Mouse (Mus musculus): ENCODE measurements around the gene Abca8b. TPM values are rescaled to one million over a fixed set of nuclear protein-coding genes. Genes with fewer than 3 reads are reported as not detected.
"Not testable (repeated sequence)": the region's sequence is repeated elsewhere in the genome, so short reads cannot be mapped to it uniquely, and the experiment has no call there.

The Abca8b gene
- 0.37 and 0.38 TPM in 2 replicates for polyA plus RNA-seq (2016; fragmentation: Nextera tagmentation; extraction: Ambion mirVana)

- Histone ChIP-seq H3K27ac (replicated peaks) (peak within 1 kb of the TSS; percentile 79), H3K36me3 (replicated peaks) (no peaks in the 10 kb centered on the region), H3K4me1 (peaks cover 22% of the 10 kb centered on the region), H3K4me3 (peak within 1 kb of the TSS; percentile 52), H3K9me3 (no peaks in the 10 kb centered on the region), H3K27me3 (replicated peaks; ENCODE audit: low read depth, poor library complexity, severe bottlenecking) (no peaks in the 10 kb centered on the region)
- WGBS: under 1% methylated on average over 15 of the region's 15 CpGs
- peak; percentile 88 for DNase-seq (ENCODE audit: low spot score)
These were observed at the start of gene Abca8b for GRCm38 (mm10) chr11:109995624-109996023. Gene Abca8b (minus strand): TSS chr11:109995845.

DNA sequence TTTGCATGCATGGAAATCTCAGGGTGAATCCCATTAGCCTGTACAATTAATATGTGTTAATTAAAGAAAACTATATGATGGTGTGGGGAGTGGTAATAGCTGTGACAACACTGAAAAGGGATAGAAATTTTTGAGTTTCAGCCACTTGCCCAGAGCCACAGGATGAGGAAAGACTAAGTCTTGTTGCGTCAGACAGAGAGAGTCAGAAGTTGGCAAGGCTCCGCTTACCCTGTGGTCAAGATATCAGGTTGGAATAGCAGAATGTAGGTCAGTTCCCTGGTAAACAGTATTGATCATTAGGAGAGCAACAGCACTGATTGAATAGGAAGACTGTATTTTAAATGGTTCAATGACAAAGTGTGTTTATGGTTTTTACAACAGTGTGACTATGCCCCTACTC, 42.1 kb upstream of the Abca8b start:
- DNase-seq (ENCODE audit: low spot score): no peak
- Histone ChIP-seq H3K9me3 (no peaks in the 10 kb centered on the region), H3K36me3 (replicated peaks) (no peaks in the 10 kb centered on the region), H3K27me3 (replicated peaks; ENCODE audit: low read depth, poor library complexity, severe bottlenecking) (no peaks in the 10 kb centered on the region), H3K4me3 (no peak overlapping the region), H3K27ac (replicated peaks) (no peak overlapping the region), H3K4me1 (no peaks in the 10 kb centered on the region)
- 89% methylated on average over 2 of the region's 2 CpGs for WGBS

GRCm38 (mm10) chr11:110028913-110029695, 33.5 kb upstream of the Abca8b start:
- Histone ChIP-seq H3K4me1 (no peaks in the 10 kb centered on the region), H3K27me3 (replicated peaks; ENCODE audit: low read depth, poor library complexity, severe bottlenecking) (no peaks in the 10 kb centered on the region), H3K36me3 (replicated peaks) (no peaks in the 10 kb centered on the region), H3K9me3 (no peaks in the 10 kb centered on the region), H3K4me3 (no peak overlapping the region), H3K27ac (replicated peaks) (no peak overlapping the region)
- WGBS: 72% methylated on average over 7 of the region's 7 CpGs
- DNase-seq (ENCODE audit: low spot score): no peak

DNA sequence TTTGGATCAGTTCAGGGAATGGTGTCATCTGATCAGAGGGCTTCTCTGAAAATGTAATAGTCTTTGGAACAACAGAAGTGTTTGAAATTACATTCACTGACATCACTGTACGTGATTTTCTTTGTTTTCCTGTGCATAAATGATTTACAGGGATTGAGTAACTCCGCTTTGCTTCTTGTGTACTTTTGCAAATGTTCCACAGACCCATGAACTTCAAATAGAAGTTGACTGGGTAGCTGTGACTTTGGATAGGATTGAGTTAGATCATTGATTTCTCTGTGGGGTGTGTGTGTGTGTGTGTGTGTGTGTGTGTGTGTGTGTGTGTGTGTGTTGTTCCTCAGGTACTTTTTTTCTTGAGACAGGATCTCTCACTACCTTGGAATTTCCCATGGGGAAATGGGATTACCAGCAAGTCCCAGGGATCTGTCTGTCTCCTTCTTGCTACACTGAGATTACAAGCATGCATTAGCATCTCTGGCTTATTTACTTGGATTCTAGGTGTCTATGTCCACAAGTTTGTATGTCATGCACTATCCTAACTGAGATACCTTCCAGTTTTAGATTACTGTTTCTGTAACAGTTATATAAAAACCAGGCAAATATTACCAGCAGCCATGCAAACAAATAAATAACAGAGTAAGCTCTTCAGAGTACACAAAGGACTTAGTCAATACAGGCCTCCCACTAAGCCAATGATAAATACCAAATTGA, 15.3 kb upstream of the Abca8b start:
- no peak for DNase-seq (ENCODE audit: low spot score)
- H3K4me3 ChIP-seq: no peak overlapping the region
- no peak overlapping the region for H3K27ac ChIP-seq (replicated peaks)
- H3K9me3 ChIP-seq: no peaks in the 10 kb centered on the region
- H3K36me3 ChIP-seq (replicated peaks): no peaks in the 10 kb centered on the region
- 87% methylated on average over 2 of the region's 2 CpGs for WGBS
- H3K27me3 ChIP-seq (replicated peaks; ENCODE audit: low read depth, poor library complexity, severe bottlenecking): no peaks in the 10 kb centered on the region
- H3K4me1 ChIP-seq: no peaks in the 10 kb centered on the region

GRCm38 (mm10) chr11:109995013-109995412, 632 bp downstream of the Abca8b start:
- no peaks in the 10 kb centered on the region for H3K27me3 ChIP-seq (replicated peaks; ENCODE audit: low read depth, poor library complexity, severe bottlenecking)
- H3K27ac ChIP-seq (replicated peaks): peak overlapping the region; percentile 35
- H3K4me1 ChIP-seq: peaks cover 22% of the 10 kb centered on the region
- H3K4me3 ChIP-seq: peak overlapping the region; percentile 52
- no peaks in the 10 kb centered on the region for H3K36me3 ChIP-seq (replicated peaks)
- H3K9me3 ChIP-seq: no peaks in the 10 kb centered on the region
- peak; percentile 15 for DNase-seq (ENCODE audit: low spot score)
- 12% methylated on average over 3 of the region's 3 CpGs for WGBS

- 54% methylated on average over 6 of the region's 6 CpGs for WGBS
- H3K27ac ChIP-seq (replicated peaks): peak overlapping the region; percentile 35; the same call in 1 of the 2 replicates
- H3K4me1 ChIP-seq: peaks cover 22% of the 10 kb centered on the region
- no peaks in the 10 kb centered on the region for H3K27me3 ChIP-seq (replicated peaks; ENCODE audit: low read depth, poor library complexity, severe bottlenecking)
- no peak overlapping the region for H3K4me3 ChIP-seq
- H3K9me3 ChIP-seq: no peaks in the 10 kb centered on the region
- H3K36me3 ChIP-seq (replicated peaks): no peaks in the 10 kb centered on the region
- no peak for DNase-seq (ENCODE audit: low spot score)
These were observed 1.6 kb downstream of the Abca8b start for GRCm38 (mm10) chr11:109994014-109994413.

DNA sequence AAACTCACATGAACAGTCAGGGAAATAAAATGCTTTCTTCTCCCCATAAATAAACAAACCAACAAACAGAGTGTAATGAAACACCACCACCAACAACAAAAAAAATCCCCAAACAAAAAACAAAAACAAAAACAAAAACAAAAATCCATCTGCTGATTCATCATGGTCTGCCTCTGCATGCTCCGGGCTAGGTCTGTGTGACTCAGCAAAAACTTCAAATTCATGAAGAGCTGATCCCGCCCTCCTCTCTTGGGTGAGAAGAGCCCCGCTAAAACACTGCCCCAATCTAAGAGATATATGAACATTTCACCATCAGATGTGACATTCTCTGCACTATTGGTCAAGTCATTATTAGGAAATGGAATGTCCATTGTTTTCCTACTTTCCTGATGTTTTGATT, 4.4 kb downstream of the Abca8b start:
- 83% methylated on average over 3 of the region's 3 CpGs for WGBS
- Histone ChIP-seq H3K27ac (replicated peaks) (no peak overlapping the region), H3K36me3 (replicated peaks) (no peaks in the 10 kb centered on the region), H3K4me1 (peaks cover 32% of the 10 kb centered on the region), H3K9me3 (no peaks in the 10 kb centered on the region), H3K27me3 (replicated peaks; ENCODE audit: low read depth, poor library complexity, severe bottlenecking) (no peaks in the 10 kb centered on the region), H3K4me3 (no peak overlapping the region)
- DNase-seq (ENCODE audit: low spot score): no peak

DNA sequence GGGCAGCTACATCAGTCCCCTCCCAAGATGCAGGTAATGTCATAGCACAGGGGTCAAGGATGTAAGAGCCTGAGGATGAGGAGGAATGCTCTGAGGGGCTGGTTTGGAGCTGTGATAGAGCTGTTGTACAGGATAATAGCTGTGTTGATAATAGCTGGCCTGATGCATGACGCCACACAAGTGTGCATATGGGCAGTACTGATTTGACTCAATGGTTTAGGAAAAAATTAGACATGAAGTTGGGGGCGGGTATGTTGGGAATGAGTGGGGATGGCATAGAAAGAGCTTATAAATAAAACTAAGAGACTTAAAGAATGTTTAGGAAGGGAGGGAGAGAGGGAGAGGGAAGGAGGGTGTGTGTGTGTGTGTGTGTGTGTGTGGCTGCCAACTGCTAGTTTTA, 5.4 kb downstream of the Abca8b start:
- no peaks in the 10 kb centered on the region for H3K36me3 ChIP-seq (replicated peaks)
- no peak overlapping the region for H3K4me3 ChIP-seq
- no peak for DNase-seq (ENCODE audit: low spot score)
- H3K27ac ChIP-seq (replicated peaks): no peak overlapping the region
- no peaks in the 10 kb centered on the region for H3K27me3 ChIP-seq (replicated peaks; ENCODE audit: low read depth, poor library complexity, severe bottlenecking)
- 92% methylated on average over 2 of the region's 2 CpGs for WGBS
- H3K9me3 ChIP-seq: no peaks in the 10 kb centered on the region
- H3K4me1 ChIP-seq: peaks cover 24% of the 10 kb centered on the region

- Histone ChIP-seq H3K4me1 (peaks cover 10% of the 10 kb centered on the region), H3K36me3 (replicated peaks) (no peaks in the 10 kb centered on the region), H3K4me3 (no peak overlapping the region), H3K9me3 (no peaks in the 10 kb centered on the region), H3K27ac (replicated peaks) (no peak overlapping the region), H3K27me3 (replicated peaks; ENCODE audit: low read depth, poor library complexity, severe bottlenecking) (no peaks in the 10 kb centered on the region)
- WGBS: 56% methylated on average over 1 of the region's 1 CpGs
- no peak for DNase-seq (ENCODE audit: low spot score)
These were observed 7.5 kb downstream of the Abca8b start for GRCm38 (mm10) chr11:109988164-109988563.

DNA sequence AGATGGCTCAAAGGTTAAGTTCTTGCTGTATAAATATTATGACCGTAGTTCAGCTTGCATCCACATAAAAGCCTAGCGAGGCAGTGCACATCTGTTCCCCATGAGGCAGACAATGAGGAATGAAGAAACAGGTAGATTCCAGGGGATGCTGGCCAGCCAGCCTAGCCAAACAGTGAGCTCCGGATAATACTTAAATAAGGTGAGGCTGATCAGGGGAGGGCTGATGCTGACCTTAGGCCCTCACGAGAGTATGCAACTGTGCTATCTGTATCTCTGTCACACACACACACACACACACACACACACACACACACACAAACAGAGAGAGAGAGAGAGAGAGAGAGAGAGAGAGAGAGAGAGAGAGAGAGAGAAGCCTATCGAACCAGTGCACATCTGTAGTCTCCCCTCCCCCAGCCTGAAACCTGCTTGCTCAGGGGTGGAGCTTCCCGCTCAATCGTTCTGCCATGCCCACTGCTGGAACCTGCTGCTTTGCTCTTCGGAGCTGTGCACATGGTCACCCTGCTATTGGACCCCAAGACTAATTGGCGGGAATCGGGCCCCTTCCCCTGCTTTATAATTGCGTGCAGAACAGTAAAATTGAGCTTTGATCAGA, 8.1 kb downstream of the Abca8b start:
- peak; percentile 12 for DNase-seq (ENCODE audit: low spot score)
- H3K9me3 ChIP-seq; H3K4me3 ChIP-seq; H3K4me1 ChIP-seq; H3K27me3 ChIP-seq (replicated peaks; ENCODE audit: low read depth, poor library complexity, severe bottlenecking); H3K36me3 ChIP-seq (replicated peaks): not testable (repeated sequence)
- peak overlapping the region; percentile 61 for H3K27ac ChIP-seq (replicated peaks)
- 47% methylated on average over 11 of the region's 11 CpGs for whole genome bisulfite sequencing

DNA sequence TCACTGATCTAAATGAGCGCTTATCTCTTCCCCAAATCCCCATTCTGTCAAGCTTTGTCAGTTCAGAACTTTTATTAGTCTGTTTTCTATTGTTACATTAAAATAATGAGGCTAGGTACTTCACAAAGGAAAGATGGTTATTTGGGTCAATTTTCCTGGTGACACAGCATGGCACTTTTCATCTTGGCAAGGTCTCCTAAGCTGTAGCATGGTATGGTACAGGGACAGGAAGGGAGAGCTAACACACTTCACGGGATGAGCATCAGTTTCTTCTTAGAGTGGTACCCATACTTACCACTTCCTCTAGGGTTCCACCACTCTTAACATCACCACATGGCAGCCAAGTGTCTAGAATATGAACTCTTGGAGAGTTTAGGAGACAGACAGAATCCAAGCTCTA, 13.8 kb downstream of the Abca8b start:
- Histone ChIP-seq H3K27me3 (replicated peaks; ENCODE audit: low read depth, poor library complexity, severe bottlenecking) (no peaks in the 10 kb centered on the region), H3K4me3 (no peak overlapping the region), H3K27ac (replicated peaks) (no peak overlapping the region), H3K4me1 (peaks cover 2% of the 10 kb centered on the region; the same call in 1 of the 2 replicates), H3K36me3 (replicated peaks) (no peaks in the 10 kb centered on the region), H3K9me3 (no peaks in the 10 kb centered on the region)
- WGBS: 91% methylated on average over 2 of the region's 2 CpGs
- DNase-seq (ENCODE audit: low spot score): no peak

DNA sequence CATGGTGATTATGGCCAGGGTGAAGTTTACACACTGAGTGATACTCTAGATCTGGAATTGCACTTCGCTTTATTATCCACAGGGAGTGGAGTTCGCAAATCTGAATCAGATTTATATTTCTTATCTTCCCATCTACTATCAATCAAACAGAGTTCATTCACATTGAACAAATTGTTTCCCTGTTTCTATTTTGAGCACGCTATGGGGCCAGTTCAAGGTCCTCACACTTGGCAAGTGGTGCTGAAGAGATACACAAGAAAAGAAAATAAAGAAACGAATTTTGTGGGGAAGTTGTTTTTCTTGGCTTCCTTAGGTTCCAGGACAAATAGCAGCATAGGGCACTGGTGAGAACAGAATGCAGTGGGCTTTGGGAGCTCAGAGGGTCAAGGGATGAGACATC, 25.1 kb downstream of the Abca8b start:
- no peaks in the 10 kb centered on the region for H3K36me3 ChIP-seq (replicated peaks)
- no peaks in the 10 kb centered on the region for H3K4me1 ChIP-seq
- 87% methylated on average over 4 of the region's 4 CpGs for WGBS
- H3K27me3 ChIP-seq (replicated peaks; ENCODE audit: low read depth, poor library complexity, severe bottlenecking): no peaks in the 10 kb centered on the region
- no peak overlapping the region for H3K27ac ChIP-seq (replicated peaks)
- no peak overlapping the region for H3K4me3 ChIP-seq
- H3K9me3 ChIP-seq: no peaks in the 10 kb centered on the region
- DNase-seq (ENCODE audit: low spot score): no peak
